Comparison of ENCODE assay signal across 13 mouse cellular contexts in the genomic region with DNA sequence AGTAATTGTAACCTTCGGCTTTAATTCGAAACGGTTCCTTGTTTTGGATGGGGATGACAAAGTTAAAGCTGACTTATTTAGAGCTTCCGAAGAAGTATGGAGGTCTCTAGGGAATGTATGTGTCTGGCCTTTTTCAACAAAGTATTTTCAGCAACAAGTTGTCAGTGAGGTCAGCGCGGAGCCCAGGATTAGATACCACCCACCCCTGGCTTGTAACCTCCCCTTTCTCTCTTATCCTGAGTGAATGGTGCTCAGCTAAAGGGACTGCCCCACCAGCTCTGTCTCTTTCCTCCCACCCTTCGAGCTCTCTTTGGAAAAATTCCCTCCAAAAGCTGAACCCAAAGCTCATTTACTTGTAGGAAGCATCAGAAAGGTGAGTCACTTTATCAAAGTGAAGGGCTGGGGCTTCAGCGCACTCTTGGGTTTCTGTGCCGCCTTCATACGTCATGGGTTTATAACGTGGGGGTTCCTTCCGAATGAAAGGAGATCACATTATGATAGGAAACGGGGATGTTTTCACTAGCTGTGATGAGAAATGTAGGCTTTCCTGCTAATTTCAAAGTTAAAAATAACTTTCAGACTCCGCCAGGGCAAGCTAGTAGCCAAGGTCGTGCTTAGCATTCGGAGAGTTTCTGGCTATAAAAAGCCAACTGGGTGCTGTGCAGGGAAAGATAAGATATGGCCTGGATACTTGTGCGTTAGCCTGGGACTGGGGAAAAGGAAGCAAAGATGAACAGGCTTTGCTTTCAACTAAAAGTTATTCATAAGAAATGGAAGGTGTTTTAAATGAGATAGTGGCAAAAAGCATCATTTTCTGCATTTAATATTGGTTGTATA. TPM values are rescaled to one million over a fixed set of nuclear protein-coding genes. Genes with fewer than 3 reads are reported as not detected.
DNase-seq lines count a peak whose midpoint lies in the region; ATAC-seq and TF ChIP-seq lines count a peak whose summit lies in the region.
"Had no signal": no experiment of that assay in that cellular context is flagged by ENCODE, and none has a peak within 500 bp of the region (broad histone marks: within the 10 kb centered on the region; RNA-seq: fewer than 3 reads in every experiment).

No protein-coding gene starts in this region.

- WGBS in lung, postnatal 0 days: 54% methylated on average over 17 of the region's 17 CpGs
- WGBS in stomach, embryonic 16.5 days: 54% methylated on average over 17 of the region's 17 CpGs

- no peak for DNase-seq in lung, postnatal 0 days (ENCODE audit: low spot score)
- no peak for DNase-seq in lung, postnatal 10 days
- peak; percentile 47 for DNase-seq in heart, postnatal 4 days
- DNase-seq in cerebellum, postnatal 14 days: no peak
- no peak for DNase-seq in cerebellum, adult 11 months
- DNase-seq: thymus, adult 18-20 months had no signal

- TF ChIP-seq EP300 in lung, postnatal 0 days (IDR thresholded peaks at IDR 0.05): no peak

- H3K27ac ChIP-seq in lung, postnatal 0 days (ENCODE audit: low read length): no peak overlapping the region
- H3K27ac ChIP-seq in stomach, embryonic 16.5 days (ENCODE audit: low read length): no peak overlapping the region

- H3K4me2 ChIP-seq in lung, postnatal 0 days (replicated peaks; ENCODE audit: low read depth, low read length): peak overlapping the region; percentile 37
- peak overlapping the region; percentile 3; the same call in 1 of the 2 replicates for H3K4me2 ChIP-seq in stomach, embryonic 16.5 days (ENCODE audit: low read depth, low read length)

- TF ChIP-seq CTCF in lung, postnatal 0 days (IDR thresholded peaks at IDR 0.05): no peak

- H3K9ac ChIP-seq in lung, postnatal 0 days (replicated peaks; ENCODE audit: low read depth): no peak overlapping the region
- no peak overlapping the region for H3K9ac ChIP-seq in stomach, embryonic 16.5 days (ENCODE audit: low read length)

- no peaks in the 10 kb centered on the region for H3K36me3 ChIP-seq in erythroblast, embryonic 14.5 days (ENCODE audit: control insufficient read depth)
- H3K36me3 ChIP-seq in lung, postnatal 0 days (ENCODE audit: insufficient read depth, low read length): no peaks in the 10 kb centered on the region
- no peaks in the 10 kb centered on the region for H3K36me3 ChIP-seq in stomach, embryonic 16.5 days (ENCODE audit: control insufficient read depth, insufficient read depth, low read length)

- ATAC-seq in erythroblast, adult 5-6 weeks (replicated peaks; ENCODE audit: low FRiP score, poor library complexity, severe bottlenecking): no peak
- no peak for ATAC-seq in lung, postnatal 0 days
- ATAC-seq in stomach, embryonic 16.5 days (ENCODE audit: insufficient read depth, low FRiP score): peak; percentile 5; the same call in 1 of the 2 replicates
- ATAC-seq: hindbrain, embryonic 16.5 days; Patski had no signal

- H3K27me3 ChIP-seq in erythroblast, embryonic 14.5 days (ENCODE audit: control insufficient read depth): peaks cover 13% of the 10 kb centered on the region
- no peaks in the 10 kb centered on the region for H3K27me3 ChIP-seq in lung, postnatal 0 days (replicated peaks; ENCODE audit: insufficient read depth, low read length)
- H3K27me3 ChIP-seq in stomach, embryonic 16.5 days (ENCODE audit: control insufficient read depth, insufficient read depth, low read length): no peaks in the 10 kb centered on the region
- H3K27me3 ChIP-seq: Patski had no signal

- no peaks in the 10 kb centered on the region for H3K9me3 ChIP-seq in erythroblast, embryonic 14.5 days (ENCODE audit: control insufficient read depth, low read length)
- H3K9me3 ChIP-seq in lung, postnatal 0 days (ENCODE audit: low read length): no peaks in the 10 kb centered on the region
- H3K9me3 ChIP-seq in stomach, embryonic 16.5 days (replicated peaks; ENCODE audit: control insufficient read depth, low read length): no peaks in the 10 kb centered on the region

- peak overlapping the region; percentile 46 for H3K4me3 ChIP-seq in erythroblast, embryonic 14.5 days (replicated peaks)
- peak overlapping the region; percentile 15; the same call in 1 of the 2 replicates for H3K4me3 ChIP-seq in lung, postnatal 0 days (ENCODE audit: low read depth, low read length)
- H3K4me3 ChIP-seq in stomach, embryonic 16.5 days (replicated peaks; ENCODE audit: low read length): peak overlapping the region; percentile 13

- H3K4me1 ChIP-seq in erythroblast, embryonic 14.5 days (ENCODE audit: control insufficient read depth): peaks cover 37% of the 10 kb centered on the region
- no peaks in the 10 kb centered on the region for H3K4me1 ChIP-seq in lung, postnatal 0 days (ENCODE audit: insufficient read depth, low read depth, low read length)
- no peaks in the 10 kb centered on the region for H3K4me1 ChIP-seq in stomach, embryonic 16.5 days (ENCODE audit: control insufficient read depth, insufficient read depth, low read length)

RNA-seq across cellular contexts. Expression of a gene that starts 27.6 kb away (rescaled TPM):
- polyA plus RNA-seq in erythroblast, embryonic 14.5 days (2012): not detected in 2 replicates
- not detected in 2 replicates for total RNA-seq in erythroblast, adult 5-6 weeks (2015; ENCODE audit: low replicate concordance)
- not detected in 2 replicates for total RNA-seq in erythroblast, adult 5-6 weeks (2017; ENCODE audit: low replicate concordance)
- 0.19 and 0.32 TPM in 2 replicates for polyA plus RNA-seq in lung, postnatal 0 days (2015; fragmentation: Nextera tagmentation; extraction: Ambion mirVana)
- total RNA-seq in heart, postnatal 4 days (2021): 10 to 100 TPM; 81.4 to 88.7 TPM
- 0.36 and 1.2 TPM in 2 replicates for polyA plus RNA-seq in stomach, embryonic 16.5 days (2015; fragmentation: Nextera tagmentation; extraction: Ambion mirVana)
- total RNA-seq: megakaryocyte progenitor cell, adult 5-6 weeks had no signal
- polyA plus RNA-seq: Patski had no signal

RNA-seq across cellular contexts. Expression of a gene that starts 35.9 kb away (rescaled TPM):
- polyA plus RNA-seq in erythroblast, embryonic 14.5 days (2012): not detected in 2 replicates
- not detected in 2 replicates for total RNA-seq in erythroblast, adult 5-6 weeks (2015; ENCODE audit: low replicate concordance)
- not detected in 2 replicates for total RNA-seq in erythroblast, adult 5-6 weeks (2017; ENCODE audit: low replicate concordance)
- not detected in 2 replicates for polyA plus RNA-seq in lung, postnatal 0 days (2015; fragmentation: Nextera tagmentation; extraction: Ambion mirVana)
- not detected for total RNA-seq in heart, postnatal 4 days (2021)
- polyA plus RNA-seq in stomach, embryonic 16.5 days (2015; fragmentation: Nextera tagmentation; extraction: Ambion mirVana): not detected in 2 replicates
- total RNA-seq: left cerebral cortex, postnatal 36 days; megakaryocyte progenitor cell, adult 5-6 weeks had no signal
- polyA plus RNA-seq: hindbrain, embryonic 16.5 days; Patski had no signal
